Mouse (Mus musculus) C2C12 (cell line): ENCODE data around the gene Mrs2.

ENCODE experiments used
- CEBPB ChIP-seq: IDR thresholded peaks from one replicate; pipeline ENCODE4 v1.6.1; 2011; ENCODE audit warnings: low read depth, mild to moderate bottlenecking, control low read depth, moderate library complexity
- CTCF ChIP-seq: IDR thresholded peaks from one replicate; pipeline ENCODE4 v1.5.1; 2011; ENCODE audit not compliant: control insufficient read depth, insufficient read depth, insufficient read length
- MYOD1 ChIP-seq: IDR thresholded peaks from one replicate; pipeline ENCODE4 v1.6.1; 2011; ENCODE audit warnings: low read depth; ENCODE audit not compliant: control insufficient read depth, insufficient read length
- MYOG ChIP-seq: IDR thresholded peaks from one replicate; pipeline ENCODE4 v1.6.1; 2011; ENCODE audit not compliant: control insufficient read depth, insufficient read length; ENCODE audit errors: extremely low read depth
- USF1 ChIP-seq: IDR thresholded peaks from one replicate; pipeline ENCODE4 v1.6.1; 2011; ENCODE audit warnings: low read depth, mild to moderate bottlenecking, control low read depth, moderate library complexity

DNA sequence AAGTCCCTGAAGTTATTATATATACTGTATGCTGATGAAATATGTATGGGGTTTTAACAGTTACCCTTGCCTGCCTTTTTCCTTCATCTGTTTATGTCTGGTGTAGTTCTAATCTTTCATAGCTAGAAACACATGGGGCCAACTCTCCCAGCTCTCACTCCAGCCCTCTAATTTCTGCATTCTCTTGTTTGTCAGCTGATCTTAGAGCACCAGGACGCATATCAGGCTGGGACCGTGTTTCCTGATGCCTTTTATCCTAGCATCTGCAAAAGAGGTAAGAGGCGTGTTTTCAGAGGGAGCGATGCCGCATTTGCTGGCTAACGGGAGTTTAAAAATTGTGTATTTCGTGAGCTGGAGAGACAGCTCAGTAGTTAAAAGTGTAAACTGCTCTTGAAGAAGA, 67.5 kb downstream of the Mrs2 start:
- TF ChIP-seq CTCF (no peak), MYOG (no peak), USF1 (no peak), CEBPB (no peak), MYOD1 (no peak)
